Mouse (Mus musculus) right cerebral cortex, adult 18-20 months (tissue): Measurements from ENCODE around the gene D6Wsu163e.

ENCODE experiments used
- DNase-seq: peaks from one replicate; pipeline ENCODE4 v3.0.0; 2022; ENCODE audit warnings: mixed read lengths

The D6Wsu163e gene

DNA sequence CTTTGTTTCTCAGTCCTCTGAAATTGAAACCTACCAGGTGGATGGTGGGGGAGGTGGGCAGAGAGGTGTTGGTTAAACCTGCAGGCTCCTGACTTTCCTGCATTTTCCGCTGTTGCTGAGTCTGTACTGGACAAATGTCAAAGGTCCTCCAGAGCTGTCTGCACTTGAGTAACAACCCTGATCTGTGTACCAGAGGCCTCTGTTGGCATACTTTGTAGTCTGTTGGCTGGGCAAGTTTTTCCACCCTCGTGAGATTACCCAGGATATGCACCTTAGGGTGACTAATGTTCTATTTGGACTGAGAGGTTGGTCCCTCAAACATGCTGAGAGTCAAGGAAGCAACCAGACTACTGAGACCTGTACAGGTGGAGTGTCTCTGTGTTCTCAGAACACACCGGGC is 66.8 kb downstream of the D6Wsu163e start:
- no peak for DNase-seq

DNA sequence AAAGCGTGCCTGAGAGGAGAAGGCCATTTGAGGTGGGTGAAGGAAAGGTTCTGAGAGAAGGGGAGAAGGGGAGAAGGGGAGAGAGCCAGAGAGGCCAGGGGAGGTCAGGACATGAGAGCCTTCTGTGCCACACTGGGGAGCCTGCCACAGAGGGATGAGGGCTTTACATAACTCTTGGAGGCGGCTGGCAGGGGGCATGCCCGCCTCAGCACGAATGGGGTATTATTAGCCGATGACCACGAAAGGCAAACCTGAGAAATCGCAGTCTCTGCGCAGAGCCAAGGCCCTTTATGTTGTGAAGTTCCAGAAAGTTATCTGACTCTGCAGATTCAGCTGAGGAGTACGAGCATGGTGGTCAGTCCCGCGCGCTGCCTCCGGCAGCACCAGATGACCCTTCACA is 70.3 kb downstream of the D6Wsu163e start:
- no peak for DNase-seq

DNA sequence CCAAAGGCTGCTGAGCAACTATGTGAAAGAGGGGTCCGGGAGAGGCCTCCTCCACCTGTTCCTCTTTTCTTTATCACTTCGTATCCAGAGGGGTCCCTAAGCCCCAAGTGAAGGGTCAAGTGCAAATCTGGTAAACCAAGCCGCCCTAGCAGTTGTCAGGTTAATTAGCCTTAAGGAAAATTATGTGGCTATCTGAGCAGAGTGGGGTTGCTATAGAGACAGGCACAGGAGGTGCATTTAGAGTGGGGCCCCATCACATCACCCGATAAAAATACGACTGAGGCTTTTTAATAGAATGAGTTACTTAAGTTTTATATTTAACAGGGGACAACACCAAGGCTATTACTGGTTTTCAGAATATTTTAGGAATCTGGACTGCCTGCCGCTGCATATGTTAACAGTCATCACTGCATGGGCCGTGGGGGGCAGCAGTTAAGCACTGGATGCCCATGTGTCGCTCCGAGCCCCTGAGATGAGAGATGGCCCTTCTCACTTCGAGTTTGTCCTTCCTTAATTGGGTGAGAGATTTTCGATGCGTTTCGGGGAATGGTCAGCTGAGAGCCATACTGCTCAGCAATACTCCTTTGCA is 72.3 kb downstream of the D6Wsu163e start:
- no peak for DNase-seq

DNA sequence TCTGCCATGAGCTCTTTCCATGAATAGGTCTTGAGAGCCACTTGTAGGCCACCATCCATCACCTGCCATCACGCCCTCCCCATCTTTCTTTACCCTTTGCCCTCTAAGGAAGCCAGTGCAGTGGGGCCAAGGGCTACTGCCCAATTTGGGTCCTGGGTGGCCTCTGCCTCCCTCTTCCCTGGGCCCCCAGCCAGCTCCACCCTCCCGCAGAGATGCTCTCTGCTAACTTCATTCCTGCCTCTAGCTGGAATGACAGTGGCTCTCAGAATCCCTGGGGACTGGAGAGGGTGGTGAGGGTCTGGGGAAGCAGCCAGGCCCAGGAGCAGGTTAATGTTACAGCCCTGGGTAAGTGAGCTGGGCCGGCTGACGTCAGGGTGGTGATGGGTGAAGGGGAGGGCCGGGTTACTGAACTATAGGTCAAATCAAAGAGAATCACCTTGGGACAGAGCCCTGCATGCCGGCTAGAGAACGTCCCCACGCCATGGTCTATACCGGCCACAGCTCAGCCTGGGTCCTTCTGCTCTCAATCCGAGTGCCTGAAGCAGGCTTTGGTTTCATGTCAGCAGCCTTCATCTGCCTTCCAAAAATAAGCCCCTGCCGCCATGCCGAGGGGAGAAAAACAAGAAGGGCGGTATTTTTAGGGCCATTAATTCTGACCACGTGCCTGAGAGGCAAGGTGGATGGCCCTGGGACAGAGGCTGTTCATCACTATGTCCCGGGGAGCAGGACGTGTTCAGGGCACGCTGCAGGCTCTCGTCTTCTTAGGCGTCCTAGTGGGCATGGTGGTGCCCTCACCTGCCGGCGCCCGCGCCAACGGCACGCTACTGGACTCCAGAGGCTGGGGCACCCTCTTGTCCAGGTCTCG is 75.4 kb downstream of the D6Wsu163e start, which contains the start of gene Fgf6:
TSS of gene Fgf6 (plus strand) at position 681 of the 865 bp plus-strand sequence.
- DNase-seq = no peak

DNA sequence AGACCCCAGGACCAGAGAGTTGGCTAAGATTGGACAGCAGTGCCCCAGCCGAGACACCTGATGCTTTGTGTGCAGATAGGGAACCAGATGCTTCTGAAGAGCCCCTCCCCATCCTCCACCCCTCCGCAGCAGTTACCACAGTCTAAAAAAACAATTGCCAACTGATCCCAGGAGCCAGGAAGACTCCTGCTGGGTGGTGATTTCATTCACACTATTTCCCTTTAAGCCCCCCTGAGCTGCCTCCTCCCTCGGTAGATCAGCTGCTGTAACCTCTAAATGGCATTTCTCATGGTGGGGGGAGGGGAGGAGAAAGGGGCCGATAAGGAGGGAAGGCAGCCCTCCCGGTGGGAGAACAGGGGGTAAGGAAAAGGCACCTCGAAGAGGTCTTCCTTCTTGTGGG is 79.5 kb downstream of the D6Wsu163e start:
- DNase-seq = no peak

DNA sequence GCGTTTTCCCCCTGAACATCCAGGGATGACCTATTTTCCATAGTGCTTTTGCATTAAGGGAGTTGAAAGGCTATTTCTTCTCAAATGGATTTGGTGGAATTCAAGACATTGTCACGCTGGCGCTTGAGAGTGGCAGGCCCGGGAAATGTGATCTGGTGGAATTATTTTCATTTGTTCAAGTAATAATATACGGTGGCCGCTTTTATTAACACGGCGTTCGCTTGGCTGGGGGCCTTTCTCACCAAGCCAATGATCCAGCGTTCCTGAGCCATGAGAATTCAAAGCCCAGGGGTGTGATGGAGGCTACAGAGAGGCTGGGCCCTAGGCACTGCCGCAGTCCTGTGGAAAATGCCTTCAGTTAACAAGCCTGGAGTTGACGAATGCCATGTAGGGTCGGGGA is 80.7 kb downstream of the D6Wsu163e start:
- no peak for DNase-seq

DNA sequence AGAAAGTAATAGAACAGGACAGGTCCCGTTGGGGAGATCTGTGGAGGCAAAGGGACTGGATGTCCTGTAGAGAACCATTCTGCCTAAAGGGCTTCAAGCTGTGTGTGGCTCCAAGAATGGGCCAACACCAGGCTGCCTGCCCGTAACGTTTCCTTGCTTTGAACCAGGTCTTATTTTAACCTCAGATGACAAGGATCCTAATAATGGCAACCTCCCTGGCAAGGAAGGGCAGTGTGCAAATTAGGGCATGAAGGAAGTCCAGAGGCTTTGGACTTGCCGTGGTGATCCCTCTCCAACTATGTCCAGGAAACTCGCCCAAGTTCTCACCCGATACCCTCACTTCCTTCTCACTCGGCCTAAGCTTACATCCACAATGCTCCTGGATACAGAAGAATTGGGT is 85.1 kb downstream of the D6Wsu163e start:
- DNase-seq = no peak
